Mouse (Mus musculus) erythroblast, embryonic 14.5 days (primary cell): ENCODE measurements around the gene Hsd17b1. TPM values are rescaled to one million over a fixed set of nuclear protein-coding genes. Genes with fewer than 3 reads are reported as not detected.

Experiments used
- H3K27me3 ChIP-seq: 2 replicates; pipeline ENCODE4 v1.6.1; 2012; ENCODE audit warnings: inconsistent platforms; ENCODE audit not compliant: control insufficient read depth
- H3K36me3 ChIP-seq: 2 replicates; pipeline ENCODE4 v1.6.1; 2012; ENCODE audit warnings: mild to moderate bottlenecking, inconsistent platforms; ENCODE audit not compliant: control insufficient read depth
- H3K4me1 ChIP-seq: 2 replicates; pipeline ENCODE4 v1.6.1; 2012; ENCODE audit warnings: inconsistent platforms; ENCODE audit not compliant: control insufficient read depth
- H3K4me3 ChIP-seq: replicated peaks from 2 replicates; pipeline ENCODE3; 2012; ENCODE audit warnings: moderate library complexity, mild to moderate bottlenecking, inconsistent platforms
- H3K9me3 ChIP-seq: 2 replicates; pipeline ENCODE4 v1.6.1; 2012; ENCODE audit warnings: low read length, inconsistent platforms, mixed read lengths; ENCODE audit not compliant: control insufficient read depth
- GATA1 ChIP-seq: IDR thresholded peaks from 2 replicates; pipeline ENCODE4 v1.6.1; 2012; ENCODE audit warnings: low read length, inconsistent platforms, mixed read lengths
- TAL1 ChIP-seq: IDR thresholded peaks from 3 replicates; pipeline ENCODE4 v1.6.1; 2012; ENCODE audit warnings: low read length, inconsistent platforms, mixed read lengths
- polyA plus RNA-seq: library from polyadenylated mRNA; stranded (reverse); fragments of >175 nt; gene quantifications from 2 replicates; pipeline ENCODE4 v1.2.3, GENCODE M21; 2012

Hsd17b1 gene
- polyA plus RNA-seq = 0.04 and 0.06 TPM in 2 replicates

DNA sequence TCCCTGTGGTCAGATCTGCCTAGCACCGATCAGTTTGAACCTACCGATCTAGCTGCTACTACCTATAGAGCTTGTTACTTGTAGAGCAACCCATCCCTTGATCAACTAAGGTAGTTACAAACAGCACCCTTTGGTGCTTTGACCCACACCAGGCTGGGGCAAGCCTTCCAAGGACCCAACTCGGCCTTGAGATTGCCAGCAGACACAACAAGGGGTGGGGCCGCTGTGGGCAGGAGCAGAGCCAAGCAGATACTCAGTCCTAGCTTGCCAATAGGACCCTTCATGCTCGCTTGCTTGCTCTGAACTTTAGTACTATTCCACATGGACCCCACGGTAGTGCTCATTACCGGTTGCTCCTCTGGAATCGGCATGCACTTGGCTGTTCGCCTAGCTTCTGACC, at the start of gene Hsd17b1:
TSS of gene Hsd17b1 (plus strand) at position 291 of the 400 bp plus-strand sequence.
- Histone ChIP-seq H3K27me3 (peaks cover 73% of the 10 kb centered on the region), H3K36me3 (no peaks in the 10 kb centered on the region), H3K4me1 (peaks cover 22% of the 10 kb centered on the region), H3K9me3 (peaks cover 9% of the 10 kb centered on the region; the same call in 1 of the 2 replicates), H3K4me3 (no peak within 1 kb of the TSS)
- TF ChIP-seq TAL1 (no peak), GATA1 (no peak)

DNA sequence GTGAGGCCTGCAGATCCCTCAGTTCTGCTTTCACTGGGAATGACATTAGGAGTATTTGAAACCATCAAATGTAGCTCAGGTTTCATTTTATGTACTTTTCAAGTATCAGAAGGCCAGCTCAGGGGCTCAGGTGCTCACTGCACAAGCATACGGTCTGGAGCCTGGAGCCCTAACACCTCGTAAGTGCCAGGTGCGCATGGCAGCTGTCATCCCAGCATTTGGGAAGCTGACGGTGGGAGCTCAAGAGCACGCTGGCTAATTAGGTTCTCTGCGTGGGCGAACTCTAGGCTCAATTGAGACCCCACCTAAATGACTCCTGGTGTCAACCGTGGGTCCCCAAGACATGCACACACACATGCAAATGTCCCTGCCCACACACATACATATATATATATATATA, 48.9 kb upstream of the Hsd17b1 start:
- H3K36me3 ChIP-seq = peaks cover 100% of the 10 kb centered on the region
- no peaks in the 10 kb centered on the region for H3K9me3 ChIP-seq
- no peaks in the 10 kb centered on the region for H3K27me3 ChIP-seq
- no peaks in the 10 kb centered on the region for H3K4me1 ChIP-seq
- TF ChIP-seq GATA1 (no peak), TAL1 (no peak)
- no peak overlapping the region for H3K4me3 ChIP-seq

DNA sequence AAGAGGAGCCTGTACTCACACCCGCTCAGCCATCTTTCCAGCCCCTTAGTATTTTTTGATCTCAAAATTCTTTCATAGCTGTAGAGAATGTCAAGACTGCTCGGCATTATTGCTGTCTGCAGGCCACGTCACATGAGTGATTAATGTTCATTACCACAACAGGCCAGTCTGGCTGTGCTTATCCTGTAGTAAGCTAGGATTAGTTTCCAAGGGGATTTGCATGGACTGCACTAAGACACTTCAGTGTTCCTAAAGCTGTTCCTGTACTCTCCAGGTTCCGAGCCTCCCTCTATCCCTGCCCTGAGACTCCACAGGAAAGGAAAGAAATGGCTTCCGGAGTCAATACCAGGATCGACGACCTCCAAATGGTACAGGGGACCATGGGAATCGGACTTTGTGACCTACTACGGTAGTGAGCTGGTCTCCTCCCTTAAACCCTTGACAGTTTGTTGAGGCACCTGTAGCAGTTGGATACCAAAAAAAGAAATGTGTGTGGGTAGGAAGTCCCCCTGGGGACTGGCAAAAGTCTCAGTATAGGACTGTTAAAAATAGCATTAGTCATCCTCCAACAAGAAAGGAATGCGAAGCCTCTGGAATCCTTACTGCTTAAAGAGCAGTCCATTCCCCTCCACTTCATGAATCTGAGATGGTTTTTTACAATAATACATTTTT, 47.9 kb upstream of the Hsd17b1 start:
- TF ChIP-seq GATA1 (no peak), TAL1 (no peak)
- no peaks in the 10 kb centered on the region for H3K27me3 ChIP-seq
- no peaks in the 10 kb centered on the region for H3K9me3 ChIP-seq
- H3K4me1 ChIP-seq = no peaks in the 10 kb centered on the region
- H3K4me3 ChIP-seq = no peak overlapping the region
- peaks cover 100% of the 10 kb centered on the region for H3K36me3 ChIP-seq

DNA sequence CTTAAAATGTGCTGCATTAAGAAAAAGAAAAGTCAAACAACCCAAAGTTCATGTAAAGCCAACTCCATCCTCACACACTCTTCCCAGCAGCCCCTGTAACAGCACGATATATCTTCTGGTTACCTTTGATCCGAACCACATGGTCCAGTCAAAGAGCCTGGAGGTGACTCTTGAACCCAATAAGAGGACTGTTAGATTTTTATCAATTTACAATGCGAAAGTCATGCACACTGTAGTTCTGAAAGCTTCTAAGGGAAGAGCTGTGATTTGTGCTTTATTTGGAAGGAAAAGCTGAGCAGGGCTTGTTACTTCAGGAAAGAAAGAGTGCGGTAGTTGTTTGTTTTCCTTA, 47.4 kb upstream of the Hsd17b1 start:
- no peaks in the 10 kb centered on the region for H3K9me3 ChIP-seq
- TF ChIP-seq TAL1 (no peak), GATA1 (no peak)
- no peaks in the 10 kb centered on the region for H3K27me3 ChIP-seq
- H3K36me3 ChIP-seq = peaks cover 100% of the 10 kb centered on the region
- H3K4me3 ChIP-seq = no peak overlapping the region
- no peaks in the 10 kb centered on the region for H3K4me1 ChIP-seq

DNA sequence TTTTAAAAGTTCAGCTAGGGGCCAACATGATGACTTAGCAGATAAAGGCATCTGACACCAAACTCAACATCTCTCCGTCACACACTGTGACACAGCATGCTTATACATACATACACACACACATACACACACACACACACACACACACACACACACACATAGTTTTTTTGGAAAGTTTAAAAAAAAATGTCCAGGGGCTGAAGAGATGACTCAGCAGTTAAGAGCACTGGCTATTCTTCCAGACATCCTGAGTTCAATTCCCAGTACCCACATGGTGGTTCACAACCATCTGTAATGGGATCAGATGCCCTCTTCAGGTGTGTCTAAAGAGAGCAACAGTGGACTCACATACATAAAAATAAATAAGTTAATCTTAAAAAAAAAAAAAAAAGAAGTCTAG, 46.7 kb upstream of the Hsd17b1 start:
- Histone ChIP-seq H3K27me3 (no peaks in the 10 kb centered on the region), H3K36me3 (peaks cover 99% of the 10 kb centered on the region), H3K4me3 (no peak overlapping the region), H3K4me1 (no peaks in the 10 kb centered on the region), H3K9me3 (no peaks in the 10 kb centered on the region)
- TF ChIP-seq GATA1 (no peak), TAL1 (no peak)

DNA sequence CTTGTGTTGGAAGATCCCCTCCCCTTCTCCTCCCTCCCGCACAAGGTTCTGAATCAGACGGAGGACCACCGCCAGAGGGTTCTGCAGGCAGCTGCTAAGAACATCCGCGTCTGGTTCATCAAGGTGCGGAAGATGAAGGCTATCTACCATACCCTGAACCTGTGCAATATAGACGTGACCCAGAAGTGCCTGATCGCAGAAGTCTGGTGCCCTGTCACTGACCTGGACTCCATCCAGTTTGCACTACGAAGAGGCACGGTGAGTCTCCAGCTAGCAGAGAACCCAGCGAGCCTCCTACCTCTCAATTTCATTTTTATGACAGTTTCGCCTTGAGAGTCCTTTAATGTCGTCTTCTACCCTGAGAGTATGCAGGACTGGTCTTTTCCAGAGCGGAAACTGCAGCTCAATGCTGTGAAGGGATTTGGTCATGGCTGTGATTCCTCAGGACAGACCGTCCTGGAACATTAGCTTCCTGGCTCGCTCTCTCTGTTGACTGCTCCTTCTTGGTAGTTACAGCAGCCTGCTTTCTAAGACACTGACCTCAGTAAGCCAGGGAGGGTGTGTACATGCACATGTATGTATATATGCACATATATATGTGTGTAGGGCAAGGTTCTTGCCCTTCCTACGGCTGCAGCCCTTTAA, 44.2 kb upstream of the Hsd17b1 start:
- H3K4me1 ChIP-seq = no peaks in the 10 kb centered on the region
- H3K4me3 ChIP-seq = no peak overlapping the region
- H3K36me3 ChIP-seq = peaks cover 99% of the 10 kb centered on the region
- H3K9me3 ChIP-seq = no peaks in the 10 kb centered on the region
- no peak for TF ChIP-seq TAL1
- TF ChIP-seq GATA1 = no peak
- H3K27me3 ChIP-seq = no peaks in the 10 kb centered on the region

GRCm38 (mm10) chr11:101034614-101035327, 43.4 kb upstream of the Hsd17b1 start:
- Histone ChIP-seq H3K27me3 (no peaks in the 10 kb centered on the region), H3K4me3 (no peak overlapping the region), H3K9me3 (no peaks in the 10 kb centered on the region), H3K36me3 (peaks cover 99% of the 10 kb centered on the region), H3K4me1 (no peaks in the 10 kb centered on the region)
- TF ChIP-seq TAL1 (no peak), GATA1 (no peak)

DNA sequence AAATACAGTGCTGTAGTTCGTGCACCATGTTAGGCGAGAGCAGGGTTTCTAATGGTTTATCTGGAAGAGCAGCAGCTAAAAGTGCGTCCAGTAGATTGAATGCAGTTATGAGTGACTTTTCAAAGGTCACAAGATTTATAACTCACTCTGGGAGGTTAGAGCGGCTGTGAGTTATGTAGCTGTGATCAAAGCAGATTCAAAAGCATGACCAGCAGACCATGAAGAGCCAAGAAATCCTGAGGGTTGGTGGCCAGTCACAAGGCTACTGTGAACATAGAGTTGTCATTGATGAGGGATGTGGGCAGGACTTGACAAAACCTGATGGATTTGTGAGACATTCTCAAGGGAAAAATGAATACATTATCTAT, 42.9 kb upstream of the Hsd17b1 start:
- H3K36me3 ChIP-seq = peaks cover 99% of the 10 kb centered on the region
- H3K9me3 ChIP-seq = no peaks in the 10 kb centered on the region
- H3K27me3 ChIP-seq = no peaks in the 10 kb centered on the region
- TF ChIP-seq GATA1 = no peak
- no peak overlapping the region for H3K4me3 ChIP-seq
- H3K4me1 ChIP-seq = no peaks in the 10 kb centered on the region

DNA sequence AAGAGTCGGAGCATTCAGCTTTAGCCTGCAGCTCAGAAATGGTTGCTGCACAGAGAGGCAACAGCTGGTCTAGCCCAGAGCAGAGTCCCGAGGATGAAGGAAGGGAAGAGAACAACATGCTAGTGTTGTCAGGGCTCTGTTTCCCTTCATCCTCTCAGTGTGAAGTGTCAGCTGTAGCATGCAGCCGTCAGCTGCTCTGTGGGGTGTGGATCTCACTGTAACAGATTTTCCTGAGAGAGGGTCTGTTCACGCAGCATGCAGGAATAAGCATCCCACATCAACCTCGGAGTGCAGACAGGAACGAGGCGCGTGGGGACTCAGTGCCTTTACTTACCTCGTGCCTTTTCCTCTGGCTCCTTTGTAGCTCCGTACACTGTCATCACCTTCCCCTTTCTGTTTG, 40.4 kb upstream of the Hsd17b1 start:
- Histone ChIP-seq H3K4me3 (no peak overlapping the region), H3K9me3 (no peaks in the 10 kb centered on the region), H3K27me3 (no peaks in the 10 kb centered on the region), H3K4me1 (no peaks in the 10 kb centered on the region), H3K36me3 (peaks cover 99% of the 10 kb centered on the region)
- no peak for TF ChIP-seq GATA1
- TF ChIP-seq TAL1 = no peak
